Mouse (Mus musculus) left cerebral cortex, postnatal 14 days (tissue): ENCODE results near the gene Glb1. TPM values are rescaled to one million over a fixed set of nuclear protein-coding genes. Genes with fewer than 3 reads are reported as not detected.
"Not testable (repeated sequence)": the region's sequence is repeated elsewhere in the genome, so short reads cannot be mapped to it uniquely, and the experiment has no call there.

Experiments
- DNase-seq, 2 experiments: peaks; one replicate each; pipeline ENCODE4 v3.0.0; 2021 to 2022; ENCODE audit warnings: low spot score in 2 of 2, mixed read lengths in 1 of 2
- intact Hi-C: fragments of 180-260 bp; cut with DNase I; formaldehyde crosslinking; loops from one replicate; pipeline ENCODE4 v1.15.1; 2025
- long read RNA-seq, 2 experiments: library from polyadenylated mRNA; stranded (forward); transcript quantifications; one replicate each; pipeline ENCODE4 v2.0.0; 2021
- total RNA-seq, 2 experiments: library from RNA; stranded (reverse); gene quantifications; 2 replicates each; pipeline ENCODE4 v1.2.3; 2021

The Glb1 gene
- total RNA-seq, result 10 to 100 TPM; 28.1 to 30.2 TPM
- long read RNA-seq, experiment 1, transcript Glb1-201 (16 exons, 2,396 nt), result major isoform, 32 of 62 reads
- long read RNA-seq, experiment 1, partial matches to known transcripts, result 14 of 62 reads
- long read RNA-seq, experiment 1, other reads (novel, unspliced or antisense), result 16 of 62 reads
- long read RNA-seq, experiment 2, transcript Glb1-201 (16 exons, 2,396 nt), result major isoform, 23 of 37 reads
- long read RNA-seq, experiment 2, partial matches to known transcripts, result 6 of 37 reads
- long read RNA-seq, experiment 2, other reads (novel, unspliced or antisense), result 8 of 37 reads

DNA sequence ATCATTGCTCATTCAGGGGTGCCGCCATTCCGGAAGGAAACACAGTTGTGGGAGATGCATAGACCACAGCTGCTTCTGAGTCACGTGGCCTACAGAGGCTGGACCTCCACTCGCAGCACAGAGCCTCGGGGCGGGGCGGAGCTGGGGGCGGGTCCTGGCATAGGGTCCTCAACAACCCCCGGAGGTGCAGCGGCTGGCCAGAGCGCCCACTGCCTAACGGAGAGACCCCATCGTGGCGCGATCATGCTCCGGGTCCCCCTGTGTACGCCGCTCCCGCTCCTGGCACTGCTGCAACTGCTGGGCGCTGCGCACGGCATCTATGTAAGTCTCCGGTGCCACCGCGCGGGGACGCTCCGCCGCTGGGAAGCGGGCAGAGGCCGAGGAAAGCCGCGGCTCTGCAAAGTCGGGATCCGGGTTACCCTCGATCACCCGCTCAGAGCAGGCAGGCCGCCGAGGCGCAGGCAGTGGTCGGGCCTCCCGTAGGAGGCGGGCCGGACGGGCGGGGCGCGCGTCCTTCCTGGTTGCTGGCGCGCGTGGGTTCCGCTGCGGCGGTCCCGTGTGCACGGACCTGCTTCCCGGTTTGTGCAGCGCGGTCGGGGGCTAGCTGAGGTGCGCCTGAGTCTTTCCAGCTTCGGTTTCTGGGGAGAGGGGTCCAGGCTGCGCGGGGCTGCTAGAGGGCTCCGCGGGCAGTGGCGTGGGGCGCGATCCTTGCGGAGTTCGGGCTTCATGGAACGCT, at the start of gene Glb1, which contains the start of gene Tmppe:
Glb1 (plus strand) TSS at position 128 of the 736 bp plus-strand sequence.
Tmppe (plus strand) TSS at position 157 of the 736 bp plus-strand sequence.
- peak; percentile 69 to 75 for DNase-seq
- intact Hi-C loops, result no loop called here

DNA sequence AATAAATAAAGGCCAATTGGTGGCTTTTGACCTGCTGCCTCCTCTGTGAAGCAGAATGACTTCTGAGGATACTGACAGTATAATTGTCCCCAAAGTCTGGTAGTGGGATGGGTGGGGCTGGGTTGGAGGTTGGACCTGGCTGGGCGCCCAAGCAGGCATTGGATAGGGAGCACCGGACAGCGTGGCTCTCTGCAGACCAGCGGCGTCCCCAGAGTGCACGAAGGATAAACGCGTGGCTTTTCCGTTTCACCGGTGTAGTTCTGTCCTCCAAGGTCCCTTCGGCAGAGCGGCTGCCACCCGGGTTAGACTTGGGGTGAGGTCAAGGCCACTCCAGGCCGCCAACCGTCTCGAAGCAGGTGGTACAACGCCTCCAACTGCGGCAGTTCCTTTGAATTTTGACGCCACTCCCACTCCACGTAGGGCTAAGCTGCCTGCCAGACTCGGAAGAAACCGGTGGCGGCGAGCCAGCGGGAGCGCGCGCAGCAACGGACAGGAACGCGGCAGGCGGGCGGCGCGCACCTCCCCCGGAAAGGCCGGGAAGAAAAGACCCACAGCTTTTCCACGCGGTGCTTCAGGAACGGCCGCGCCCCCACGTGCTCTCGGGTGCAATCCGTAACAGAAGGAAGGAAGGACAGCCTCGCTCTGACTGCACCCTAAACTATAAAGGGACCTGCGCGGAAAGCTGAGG, 32.9 kb upstream of the Glb1 start:
- peak; percentile 88 to 92 for DNase-seq
- intact Hi-C loops, result no loop called here

GRCm38 (mm10) chr9:114368471-114368858, 32.4 kb upstream of the Glb1 start:
- DNase-seq, result no peak
- intact Hi-C loops, result no loop called here

- DNase-seq, result peak in 1 of 2 experiments; percentile 20
- intact Hi-C loops, result not testable (repeated sequence)
Observed at GRCm38 (mm10) chr9:114369389-114369788, 31.5 kb upstream of the Glb1 start.

GRCm38 (mm10) chr9:114371717-114372116, 29.2 kb upstream of the Glb1 start:
- peak in 1 of 2 experiments; percentile 39 for DNase-seq
- intact Hi-C loops, result not testable (repeated sequence)

GRCm38 (mm10) chr9:114375276-114375962, 25.5 kb upstream of the Glb1 start:
- intact Hi-C loops, result no loop called here
- DNase-seq, result no peak

DNA sequence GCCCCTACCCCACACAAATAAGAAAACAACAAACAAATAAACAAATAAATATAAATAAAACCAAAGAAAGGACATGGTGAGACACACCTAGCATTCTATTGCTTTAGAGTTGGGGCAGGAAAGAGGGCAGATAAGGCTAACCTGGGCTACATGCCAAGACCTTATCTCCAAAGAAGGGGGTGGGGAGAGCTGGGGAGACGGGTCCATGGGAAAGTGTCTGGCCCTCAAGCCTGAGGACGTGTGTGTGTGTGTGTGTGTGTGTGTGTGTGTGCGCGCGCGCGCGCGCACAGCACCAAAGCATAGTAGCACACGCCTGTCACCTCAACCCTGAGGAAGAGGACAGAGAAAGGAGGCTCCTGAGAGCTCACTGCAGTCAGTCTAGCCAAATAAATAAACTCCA, 23.7 kb upstream of the Glb1 start:
- intact Hi-C loops, result no loop called here
- DNase-seq, result no peak

DNA sequence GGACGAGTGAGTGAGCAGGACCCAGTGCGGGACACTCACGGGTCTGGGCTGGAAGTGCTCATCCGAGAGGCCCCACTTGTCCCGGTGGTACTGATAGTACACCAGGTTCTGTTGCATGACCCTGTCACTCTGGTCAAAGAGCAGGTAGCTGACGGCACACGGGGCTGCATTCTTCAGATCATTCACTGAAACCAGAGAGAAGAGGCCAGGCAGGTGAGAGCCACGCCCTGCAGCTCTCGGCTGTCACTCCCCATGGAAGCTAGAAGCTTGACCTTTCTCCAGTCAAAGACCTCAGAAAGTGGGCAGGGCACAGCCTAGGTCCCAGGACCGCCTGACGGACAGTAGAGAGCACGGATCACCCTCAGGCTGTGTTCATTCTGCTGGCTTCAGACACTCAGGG, 21.0 kb upstream of the Glb1 start:
- intact Hi-C loops, result loop anchor here (2.0 to 10.0 kb wide), 2 partner anchors 61 to 385 kb away; no protein-coding TSS in a partner anchor
- DNase-seq, result no peak

DNA sequence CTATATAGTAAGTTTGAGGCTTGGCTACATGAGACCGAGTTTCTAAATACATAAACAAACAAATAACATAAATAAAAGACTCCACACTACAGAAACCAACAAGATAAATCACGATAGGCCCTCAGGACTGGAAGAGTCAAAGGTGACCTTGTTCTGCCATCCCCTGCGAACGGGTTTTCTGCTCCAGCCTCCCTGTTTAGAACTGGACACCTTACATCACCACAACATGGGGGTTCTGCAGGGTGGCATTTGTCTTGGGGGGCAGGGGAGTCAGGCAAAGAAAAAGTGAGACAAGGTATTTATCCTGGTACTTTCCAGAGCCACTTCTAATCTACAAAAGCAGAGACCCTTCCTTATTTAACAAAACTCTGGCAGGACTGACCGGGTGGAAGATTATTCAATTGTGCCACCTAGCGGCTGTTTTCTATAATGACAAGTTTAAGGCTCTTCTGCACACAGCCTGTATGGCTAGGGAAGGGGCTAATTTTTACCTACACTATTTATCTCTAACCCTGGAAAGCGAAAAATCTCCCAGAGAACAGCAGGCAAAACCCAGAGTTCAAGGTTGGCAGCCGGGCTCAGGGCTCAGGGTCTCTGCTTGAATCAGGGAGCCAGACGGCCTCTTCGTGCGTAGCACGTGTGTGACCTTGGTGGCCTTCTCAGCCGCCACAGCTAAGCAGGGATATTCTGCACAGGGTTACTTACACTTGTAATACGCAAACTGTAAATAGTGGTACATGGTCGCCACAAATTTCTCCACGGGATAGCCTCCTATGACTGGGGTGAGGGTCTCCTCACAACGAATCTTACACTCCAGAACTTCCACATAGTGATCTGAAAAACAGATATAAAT, 19.8 kb upstream of the Glb1 start:
- DNase-seq, result peak in 1 of 2 experiments; percentile 55
- intact Hi-C loops, result loop anchor here (2.0 to 10.0 kb wide), 2 partner anchors 62 to 386 kb away; no protein-coding TSS in a partner anchor

GRCm38 (mm10) chr9:114382936-114383710, 17.8 kb upstream of the Glb1 start:
- intact Hi-C loops, result loop anchor here (10.0 kb wide), 1 partner anchor 388 kb away; no protein-coding TSS in a partner anchor
- no peak for DNase-seq

DNA sequence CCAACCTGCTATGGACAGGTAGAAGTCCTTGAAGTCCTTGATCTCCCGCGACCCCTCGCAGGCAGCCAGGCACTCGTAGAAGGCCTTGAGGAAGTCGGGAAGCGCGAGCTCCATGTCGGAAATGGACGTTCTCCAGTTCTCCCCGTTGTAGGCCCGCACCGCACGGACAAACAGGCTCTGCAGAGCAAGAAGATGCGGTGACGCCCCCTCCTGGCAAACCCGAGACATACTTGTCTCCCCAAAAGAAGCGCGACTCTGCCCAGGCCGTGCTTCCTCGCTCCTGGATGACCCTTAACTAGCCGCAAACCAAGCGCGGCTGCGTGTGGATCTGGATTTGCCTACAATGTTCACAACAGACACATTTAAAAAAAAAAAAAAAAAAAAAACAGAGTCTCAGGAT, 16.2 kb upstream of the Glb1 start:
- no peak for DNase-seq
- intact Hi-C loops, result loop anchor here (10.0 kb wide), 1 partner anchor 390 kb away; no protein-coding TSS in a partner anchor

- no peak for DNase-seq
Observed at GRCm38 (mm10) chr9:114385160-114385559, 15.7 kb upstream of the Glb1 start.

DNA sequence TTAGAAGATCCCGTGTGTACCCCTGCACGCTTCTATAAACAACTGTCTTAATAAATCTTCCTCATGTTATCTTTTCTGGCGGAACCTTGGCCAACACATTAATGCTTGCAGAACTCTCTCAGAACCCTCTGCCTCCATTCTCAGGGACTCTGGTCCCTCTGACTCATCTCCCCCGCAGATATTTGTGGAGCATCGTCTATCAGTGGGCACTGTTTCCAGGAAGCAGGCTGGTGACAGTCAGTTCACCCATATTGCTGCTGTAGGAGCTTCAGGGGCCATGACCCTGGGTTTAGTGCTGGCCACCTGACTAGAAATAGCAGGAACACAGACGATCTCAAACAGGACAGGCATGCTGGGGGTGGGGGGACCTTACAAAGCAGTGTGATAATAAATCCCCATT, 13.8 kb upstream of the Glb1 start:
- intact Hi-C loops, result loop anchor here (10.0 kb wide), 1 partner anchor 392 kb away; no protein-coding TSS in a partner anchor
- no peak for DNase-seq

More at GRCm38 (mm10) chr9:114385160-114385559, 15.7 kb upstream of the Glb1 start:
- intact Hi-C loops, result loop anchor here (10.0 kb wide), 1 partner anchor 390 kb away; no protein-coding TSS in a partner anchor

DNA sequence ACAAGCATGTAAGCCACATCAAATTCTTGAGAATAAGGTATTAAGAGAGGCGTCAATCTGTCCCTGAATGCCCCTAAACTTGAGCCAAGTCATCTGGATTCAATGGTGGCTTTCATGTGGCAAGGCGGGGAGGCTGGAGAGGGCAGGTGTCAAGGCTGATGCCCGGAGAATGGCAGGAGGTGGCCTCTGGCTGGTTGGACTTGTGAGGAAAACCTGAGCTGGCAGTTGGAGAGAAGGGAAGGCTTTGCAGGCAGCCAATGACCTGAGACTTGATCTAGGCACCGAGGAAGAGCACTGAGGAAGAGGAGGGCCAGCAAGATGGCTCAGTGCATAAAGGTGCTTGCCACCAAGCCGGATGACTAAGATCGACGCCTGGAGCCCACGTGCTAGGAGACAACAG, 12.6 kb upstream of the Glb1 start:
- intact Hi-C loops, result loop anchor here (10.0 kb wide), 1 partner anchor 393 kb away; no protein-coding TSS in a partner anchor
- no peak for DNase-seq

DNA sequence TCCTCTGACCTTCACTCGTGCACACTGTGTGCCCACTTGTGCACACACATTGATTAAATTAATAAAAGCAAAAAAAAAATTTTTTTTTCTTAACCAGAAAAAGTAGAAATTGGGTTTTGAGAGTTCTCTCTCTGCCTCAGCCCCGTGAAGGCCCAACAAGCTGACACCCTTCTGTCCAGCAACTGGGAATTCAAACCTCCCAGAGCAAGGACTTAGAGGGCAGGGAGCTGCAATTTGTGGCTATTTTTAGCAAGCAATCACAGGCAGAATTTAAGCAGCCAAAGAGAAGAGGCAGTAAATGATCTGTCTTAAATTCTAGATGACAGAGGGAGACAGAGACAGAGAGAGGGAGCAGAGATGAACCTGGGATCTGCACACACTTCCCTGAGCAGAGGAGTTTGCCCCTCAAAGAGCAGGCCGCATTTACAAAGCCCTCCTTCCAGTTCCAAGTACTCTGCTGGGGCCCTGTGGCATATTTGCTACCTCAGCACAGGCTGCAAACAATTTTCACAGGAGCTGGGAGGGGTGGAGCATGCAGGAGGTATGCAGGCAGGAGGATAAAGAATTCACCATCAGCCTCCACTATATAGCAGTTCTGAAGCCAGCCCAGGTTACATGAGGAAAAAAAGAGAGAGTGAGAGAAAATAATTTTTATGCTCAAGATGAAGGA, 12.0 kb upstream of the Glb1 start:
- DNase-seq, result no peak
- intact Hi-C loops, result loop anchor here (10.0 kb wide), 1 partner anchor 394 kb away; no protein-coding TSS in a partner anchor

DNA sequence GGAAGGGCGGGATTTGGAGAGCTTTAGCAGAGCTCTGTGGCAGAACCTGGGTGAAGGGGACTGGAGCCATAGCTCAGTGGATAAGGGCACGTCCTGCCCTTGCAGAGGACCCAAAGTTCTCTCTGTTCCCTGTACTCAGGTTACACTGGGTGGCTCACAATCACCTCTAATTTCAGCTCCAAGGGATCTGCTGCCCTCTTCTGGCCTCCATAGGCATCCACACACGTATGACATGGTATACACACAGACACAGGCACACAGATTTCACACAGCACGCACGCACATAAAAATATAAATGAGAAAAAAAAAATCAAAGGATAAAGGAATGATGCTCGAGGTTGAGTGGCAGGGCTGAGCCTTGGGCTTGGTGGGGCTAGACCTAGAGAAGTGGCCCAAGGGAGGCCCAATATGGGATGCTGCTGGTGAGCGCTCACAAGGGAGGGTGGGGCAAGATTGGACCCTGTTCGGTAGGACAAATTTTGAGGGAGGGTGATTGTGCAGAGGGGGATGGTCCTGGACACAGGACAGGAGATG, 11.4 kb upstream of the Glb1 start:
- intact Hi-C loops, result loop anchor here (10.0 kb wide), 1 partner anchor 395 kb away; no protein-coding TSS in a partner anchor
- DNase-seq, result no peak
